Mouse (Mus musculus): ENCODE data around the gene Ccdc60. TPM values are rescaled to one million over a fixed set of nuclear protein-coding genes. Genes with fewer than 3 reads are reported as not detected.

Ccdc60 gene
- total RNA-seq, 2 experiments from 2014 or later, result 0.29 to 0.60 TPM

- no peak for DNase-seq (ENCODE audit: low spot score in 2 of 2)
These were observed 14.4 kb downstream of the Ccdc60 start for GRCm38 (mm10) chr5:116274365-116274764.

- no peak for DNase-seq (ENCODE audit: low spot score in 2 of 2)
These were observed 17.1 kb downstream of the Ccdc60 start for GRCm38 (mm10) chr5:116271511-116272227.

GRCm38 (mm10) chr5:116269212-116270145, 19.3 kb downstream of the Ccdc60 start:
- DNase-seq (ENCODE audit: low spot score in 2 of 2), result no peak

- no peak for DNase-seq (ENCODE audit: low spot score in 2 of 2)
These were observed 26.1 kb downstream of the Ccdc60 start for GRCm38 (mm10) chr5:116262689-116263088.

GRCm38 (mm10) chr5:116261944-116262343, 26.8 kb downstream of the Ccdc60 start:
- DNase-seq (ENCODE audit: low spot score in 2 of 2), result no peak

GRCm38 (mm10) chr5:116260356-116260755, 28.4 kb downstream of the Ccdc60 start:
- no peak for DNase-seq (ENCODE audit: low spot score in 2 of 2)

GRCm38 (mm10) chr5:116258321-116258860, 30.4 kb downstream of the Ccdc60 start:
- no peak for DNase-seq (ENCODE audit: low spot score in 2 of 2)

GRCm38 (mm10) chr5:116253914-116254313, 34.9 kb downstream of the Ccdc60 start:
- no peak for DNase-seq (ENCODE audit: low spot score in 2 of 2)

GRCm38 (mm10) chr5:116252186-116252585, 36.6 kb downstream of the Ccdc60 start:
- no peak for DNase-seq (ENCODE audit: low spot score in 2 of 2)

GRCm38 (mm10) chr5:116246642-116247041, 42.1 kb downstream of the Ccdc60 start:
- no peak for DNase-seq (ENCODE audit: low spot score in 2 of 2)

- no peak for DNase-seq (ENCODE audit: low spot score in 2 of 2)
These were observed 44.3 kb downstream of the Ccdc60 start for GRCm38 (mm10) chr5:116244476-116244875.

- no peak for DNase-seq (ENCODE audit: low spot score in 2 of 2)
These were observed 45.2 kb downstream of the Ccdc60 start for GRCm38 (mm10) chr5:116243622-116244021.

- peak; percentile 76 to 78 for DNase-seq (ENCODE audit: low spot score in 2 of 2)
These were observed 56.7 kb downstream of the Ccdc60 start for GRCm38 (mm10) chr5:116231841-116232643.

GRCm38 (mm10) chr5:116228414-116228813, 60.4 kb downstream of the Ccdc60 start:
- DNase-seq (ENCODE audit: low spot score in 2 of 2), result no peak

GRCm38 (mm10) chr5:116224023-116224422, 64.8 kb downstream of the Ccdc60 start:
- DNase-seq (ENCODE audit: low spot score in 2 of 2), result no peak

- DNase-seq (ENCODE audit: low spot score in 2 of 2), result no peak
These were observed 66.9 kb downstream of the Ccdc60 start for GRCm38 (mm10) chr5:116221916-116222315.

GRCm38 (mm10) chr5:116219288-116219687, 69.5 kb downstream of the Ccdc60 start:
- DNase-seq (ENCODE audit: low spot score in 2 of 2), result no peak

GRCm38 (mm10) chr5:116212706-116213105, 76.1 kb downstream of the Ccdc60 start:
- no peak for DNase-seq (ENCODE audit: low spot score in 2 of 2)

GRCm38 (mm10) chr5:116209378-116210091, 79.2 kb downstream of the Ccdc60 start:
- no peak for DNase-seq (ENCODE audit: low spot score in 2 of 2)

- DNase-seq (ENCODE audit: low spot score in 2 of 2), result peak; percentile 46 to 65
These were observed 79.9 kb downstream of the Ccdc60 start for GRCm38 (mm10) chr5:116208741-116209368.
